Mouse (Mus musculus): ENCODE measurements around the gene Wdr83.

- TF ChIP-seq CTCF (IDR thresholded peaks at IDR 0.05; ENCODE audit: low read depth) (no peak), EP300 (optimal IDR thresholded peaks at IDR 0.05) (no peak)
Measured at GRCm38 (mm10) chr8:85115501-85115900, 34.4 kb upstream of the Wdr83 start.
